Mouse (Mus musculus) heart, embryonic 10.5 days (tissue): ENCODE data around the gene Naa40. TPM values are rescaled to one million over a fixed set of nuclear protein-coding genes. Genes with fewer than 3 reads are reported as not detected.

ENCODE experiments used
- DNase-seq: peaks from one replicate; pipeline ENCODE4 v3.0.0-alpha.2; 2017; ENCODE audit warnings: low spot score
- H3K27ac ChIP-seq: fragments of 300-500 bp; sonication (generic); 2 replicates; pipeline ENCODE4 v1.5.1; 2016; ENCODE audit warnings: mild to moderate bottlenecking
- H3K27me3 ChIP-seq: fragments of 300-500 bp; sonication (generic); 2 replicates; pipeline ENCODE4 v1.6.1; 2016; ENCODE audit warnings: mild to moderate bottlenecking; ENCODE audit not compliant: poor library complexity, insufficient read depth, severe bottlenecking
- H3K36me3 ChIP-seq: fragments of 300-500 bp; sonication (generic); 2 replicates; pipeline ENCODE4 v1.6.1; 2016; ENCODE audit warnings: mild to moderate bottlenecking, moderate library complexity
- H3K4me1 ChIP-seq: fragments of 300-500 bp; sonication (generic); 2 replicates; pipeline ENCODE4 v1.6.1; 2016; ENCODE audit warnings: mild to moderate bottlenecking
- H3K4me3 ChIP-seq: fragments of 300-500 bp; sonication (generic); 2 replicates; pipeline ENCODE4 v1.5.1; 2016; ENCODE audit warnings: mild to moderate bottlenecking, moderate library complexity
- H3K9me3 ChIP-seq: fragments of 300-500 bp; sonication (generic); 2 replicates; pipeline ENCODE4 v1.6.1; 2016; ENCODE audit warnings: mild to moderate bottlenecking, moderate library complexity
- WGBS: fragments of 180-500 bp; shearing (Covaris S2); methylation state at CpG from one replicate; pipeline ENCODE4 v1.1.7; 2016; 5-methylcytosine and 5-hydroxymethylcytosine counted together
- polyA plus RNA-seq: library from polyadenylated mRNA; unstranded; fragments of >200 nt; fragmentation: Nextera tagmentation; extraction: Ambion mirVana; gene quantifications from 2 replicates; pipeline ENCODE4 v1.2.1, GENCODE M21; 2016

The Naa40 gene
- 67.6 and 72.8 TPM in 2 replicates for polyA plus RNA-seq

DNA sequence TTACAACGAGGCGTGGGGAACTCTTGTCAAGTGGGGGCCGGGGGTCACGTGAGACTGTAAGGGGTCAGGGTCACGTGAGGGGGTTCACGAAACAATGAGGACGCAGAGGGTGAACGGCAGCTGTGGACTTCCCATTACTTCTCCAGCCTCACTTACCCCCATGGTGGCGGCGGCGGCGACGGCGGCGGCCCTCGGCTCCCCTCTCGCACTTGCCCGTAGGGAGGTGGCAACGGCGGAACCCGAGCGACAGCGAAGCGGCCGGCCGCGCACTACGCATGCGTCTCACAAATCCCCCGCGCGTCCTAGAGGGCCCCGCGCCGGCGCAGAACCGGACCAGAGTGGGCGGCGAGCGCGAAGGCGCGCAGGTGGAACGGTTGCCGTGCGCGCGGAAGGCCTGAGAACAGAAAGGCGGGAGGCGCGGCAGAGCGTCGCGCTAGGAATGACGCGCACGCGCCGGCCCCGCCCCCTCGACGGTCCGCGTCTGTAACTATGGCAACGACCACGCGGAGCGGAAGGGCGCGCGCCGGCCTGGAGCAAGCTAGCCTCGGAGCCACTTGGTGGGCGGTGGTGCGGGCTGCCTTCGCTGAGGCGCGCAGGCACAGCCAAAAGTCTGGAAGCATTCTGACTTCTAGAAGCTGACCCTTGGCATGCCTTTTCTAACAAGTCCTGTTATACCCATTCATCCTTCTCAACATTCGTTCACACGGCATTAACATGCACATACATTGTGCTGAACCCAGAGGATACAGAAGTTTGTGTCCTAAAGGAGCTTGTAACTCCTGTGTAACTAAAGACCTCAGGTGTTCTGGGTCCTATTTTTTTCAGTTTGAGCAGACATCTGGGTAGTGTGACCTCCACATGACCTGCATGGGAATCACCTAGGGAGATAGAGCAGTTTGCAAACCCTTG is at the start of gene Naa40:
Naa40 (minus strand) TSS at position 402 of the 909 bp plus-strand sequence.
- Histone ChIP-seq H3K27me3 (no peaks in the 10 kb centered on the region; the same call in 1 of the 2 replicates), H3K36me3 (peaks cover 30% of the 10 kb centered on the region), H3K4me3 (peak within 1 kb of the TSS; percentile 80), H3K27ac (peak within 1 kb of the TSS; percentile 94), H3K9me3 (no peaks in the 10 kb centered on the region), H3K4me1 (peaks cover 25% of the 10 kb centered on the region)
- DNase-seq = peak; percentile 95
- WGBS = under 1% methylated on average over 80 of the region's 80 CpGs

DNA sequence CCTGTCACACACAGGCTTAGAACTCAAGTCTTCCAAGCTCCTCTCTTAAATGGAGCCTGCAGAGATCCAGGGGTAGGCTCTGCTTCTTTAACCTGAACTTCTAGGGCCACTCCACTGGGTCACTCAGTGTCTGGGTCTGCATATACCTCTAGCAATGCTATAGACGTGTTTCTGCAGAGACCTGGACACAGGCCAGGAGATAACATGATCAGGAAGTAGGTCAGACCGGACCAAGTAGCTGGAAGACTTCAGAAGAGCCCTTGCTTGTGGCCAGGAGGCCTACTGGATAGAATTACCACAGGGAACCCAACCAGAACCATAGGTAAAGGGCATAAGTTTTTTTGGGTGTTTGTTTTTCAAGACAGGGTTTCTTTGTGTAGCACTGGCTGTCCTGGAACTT is 48.8 kb upstream of the Naa40 start:
- Histone ChIP-seq H3K9me3 (no peaks in the 10 kb centered on the region), H3K27ac (no peak overlapping the region), H3K27me3 (no peaks in the 10 kb centered on the region), H3K4me1 (peaks cover 39% of the 10 kb centered on the region), H3K4me3 (no peak overlapping the region), H3K36me3 (peaks cover 45% of the 10 kb centered on the region)
- DNase-seq = no peak
- WGBS = 53% methylated on average over 2 of the region's 2 CpGs

DNA sequence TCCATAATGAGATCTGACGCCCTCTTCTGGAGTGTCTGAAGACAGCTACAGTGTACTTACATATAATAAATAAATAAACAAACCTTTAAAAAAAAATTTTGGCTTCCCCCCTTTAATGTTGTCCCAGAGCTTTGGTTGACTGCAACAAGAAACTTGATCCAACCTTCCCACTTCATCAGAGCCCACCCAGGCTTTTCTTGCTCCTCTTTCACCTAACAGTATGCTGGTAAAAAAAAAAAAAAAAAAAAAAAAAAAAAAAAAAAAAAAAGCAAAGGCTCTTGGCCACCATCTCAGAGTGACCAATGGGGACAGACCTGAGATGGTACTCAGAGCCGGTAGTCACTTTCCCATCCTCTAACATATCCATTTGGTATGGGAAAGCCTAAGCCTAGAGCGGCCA is 47.3 kb upstream of the Naa40 start:
- Histone ChIP-seq H3K9me3 (no peaks in the 10 kb centered on the region), H3K4me1 (peaks cover 24% of the 10 kb centered on the region), H3K36me3 (peaks cover 60% of the 10 kb centered on the region), H3K27me3 (no peaks in the 10 kb centered on the region), H3K27ac (no peak overlapping the region), H3K4me3 (no peak overlapping the region)
- DNase-seq = no peak
- WGBS = 81% methylated on average over 3 of the region's 3 CpGs

DNA sequence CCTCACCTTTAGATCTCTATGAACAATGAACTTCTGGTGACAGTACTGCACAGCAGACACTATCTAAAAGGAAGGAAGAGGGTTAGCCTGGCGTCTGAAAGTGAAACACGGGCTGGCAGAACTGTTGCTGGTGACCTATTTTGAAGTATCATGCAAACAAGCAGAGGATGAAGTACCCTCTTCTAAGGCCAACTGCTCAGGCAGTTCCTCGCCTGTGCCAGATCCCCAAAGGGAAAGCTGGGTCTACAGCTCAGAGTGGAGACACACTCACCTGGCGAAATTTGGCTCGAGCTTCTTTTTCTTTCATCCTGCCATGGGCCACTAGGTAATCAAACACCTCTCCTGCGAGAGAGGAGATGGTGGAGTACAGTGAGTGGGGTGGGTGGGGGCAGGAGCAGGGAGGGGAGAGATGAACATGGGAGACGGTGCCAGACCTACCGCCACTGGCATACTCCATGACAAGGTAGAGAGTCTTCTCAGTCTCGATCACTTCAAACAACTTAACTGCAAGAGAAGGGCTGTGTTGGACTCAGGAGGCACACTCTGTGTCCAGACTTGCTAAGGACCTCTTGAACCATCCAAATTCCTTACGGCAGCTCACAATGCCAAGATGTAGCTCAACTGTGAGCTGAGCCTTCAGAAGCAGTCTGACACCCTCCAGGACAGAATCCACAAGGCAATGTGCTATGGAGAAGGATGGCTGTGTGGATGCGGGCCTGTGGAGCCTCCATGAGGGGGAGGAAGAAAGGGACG is 45.8 kb upstream of the Naa40 start:
- Histone ChIP-seq H3K27ac (no peak overlapping the region), H3K4me3 (no peak overlapping the region), H3K27me3 (no peaks in the 10 kb centered on the region), H3K36me3 (peaks cover 75% of the 10 kb centered on the region), H3K9me3 (no peaks in the 10 kb centered on the region), H3K4me1 (peaks cover 13% of the 10 kb centered on the region; the same call in 1 of the 2 replicates)
- WGBS = 84% methylated on average over 12 of the region's 12 CpGs
- no peak for DNase-seq

DNA sequence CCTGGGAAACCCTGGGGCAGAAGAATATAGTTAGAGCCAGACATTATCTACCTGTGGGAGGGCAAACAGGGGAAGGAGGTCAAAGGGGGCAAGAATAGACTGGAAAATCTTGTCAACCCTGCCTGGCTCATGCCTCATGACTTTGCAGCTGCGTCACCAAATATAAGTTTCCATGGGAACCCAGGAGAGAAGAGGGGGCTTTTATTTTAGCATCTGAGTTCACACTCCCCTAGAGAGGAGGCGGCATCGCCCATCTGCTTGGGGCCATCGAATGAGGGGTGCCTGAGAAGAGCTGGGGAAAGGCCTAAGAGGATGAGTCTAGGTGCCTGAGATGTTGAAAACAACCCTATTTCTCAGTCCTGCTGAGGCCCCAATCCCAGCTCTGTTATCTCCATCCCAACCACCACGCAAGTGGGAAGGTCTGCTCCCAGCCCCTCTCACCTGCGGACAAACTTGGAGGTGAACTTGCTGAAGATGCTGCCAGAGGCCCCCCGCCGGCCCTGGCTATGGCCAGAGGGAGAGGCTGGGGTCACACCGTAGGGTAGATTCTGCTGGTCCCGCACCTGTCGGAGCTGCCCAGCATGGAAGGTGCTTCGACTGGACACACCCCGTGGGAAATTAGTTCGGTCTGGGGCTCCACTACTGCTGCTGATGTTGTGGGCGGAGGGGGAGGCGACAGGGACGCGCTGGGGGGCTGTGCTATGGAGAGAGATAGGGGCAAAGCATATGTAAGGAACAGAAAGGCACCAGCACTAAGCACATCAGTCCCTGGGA is 39.8 kb upstream of the Naa40 start:
- 88% methylated on average over 18 of the region's 18 CpGs for WGBS
- no peaks in the 10 kb centered on the region for H3K27me3 ChIP-seq
- DNase-seq = no peak
- H3K9me3 ChIP-seq = no peaks in the 10 kb centered on the region
- H3K4me1 ChIP-seq = peaks cover 32% of the 10 kb centered on the region
- H3K4me3 ChIP-seq = no peak overlapping the region
- H3K36me3 ChIP-seq = peaks cover 97% of the 10 kb centered on the region
- H3K27ac ChIP-seq = no peak overlapping the region

DNA sequence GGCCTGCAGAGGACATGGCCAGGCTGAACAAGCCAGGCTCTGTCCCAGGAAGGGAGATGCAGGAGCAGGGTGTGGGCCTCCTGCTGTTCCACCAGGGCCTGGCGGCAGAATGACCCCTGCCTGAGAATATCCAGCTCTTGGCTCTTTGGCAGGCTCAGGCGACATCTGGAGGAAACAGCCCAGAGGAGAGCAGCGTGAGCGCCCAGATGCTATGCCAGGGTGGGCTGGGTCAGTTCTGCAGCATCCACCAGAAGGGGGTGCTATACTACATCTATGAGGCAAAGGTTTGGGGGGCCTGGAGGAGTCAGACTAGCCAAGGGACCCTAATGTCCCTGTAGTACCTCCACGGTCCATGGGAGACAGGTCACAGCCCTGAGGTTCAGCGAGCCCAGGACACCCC is 38.1 kb upstream of the Naa40 start:
- Histone ChIP-seq H3K27ac (0 out of 2 replicates have a peak overlapping the region, but pooled peaks have one; percentile 18), H3K27me3 (no peaks in the 10 kb centered on the region), H3K36me3 (peaks cover 95% of the 10 kb centered on the region), H3K4me3 (no peak overlapping the region), H3K4me1 (peaks cover 47% of the 10 kb centered on the region), H3K9me3 (no peaks in the 10 kb centered on the region)
- no peak for DNase-seq
- WGBS = 39% methylated on average over 6 of the region's 6 CpGs

DNA sequence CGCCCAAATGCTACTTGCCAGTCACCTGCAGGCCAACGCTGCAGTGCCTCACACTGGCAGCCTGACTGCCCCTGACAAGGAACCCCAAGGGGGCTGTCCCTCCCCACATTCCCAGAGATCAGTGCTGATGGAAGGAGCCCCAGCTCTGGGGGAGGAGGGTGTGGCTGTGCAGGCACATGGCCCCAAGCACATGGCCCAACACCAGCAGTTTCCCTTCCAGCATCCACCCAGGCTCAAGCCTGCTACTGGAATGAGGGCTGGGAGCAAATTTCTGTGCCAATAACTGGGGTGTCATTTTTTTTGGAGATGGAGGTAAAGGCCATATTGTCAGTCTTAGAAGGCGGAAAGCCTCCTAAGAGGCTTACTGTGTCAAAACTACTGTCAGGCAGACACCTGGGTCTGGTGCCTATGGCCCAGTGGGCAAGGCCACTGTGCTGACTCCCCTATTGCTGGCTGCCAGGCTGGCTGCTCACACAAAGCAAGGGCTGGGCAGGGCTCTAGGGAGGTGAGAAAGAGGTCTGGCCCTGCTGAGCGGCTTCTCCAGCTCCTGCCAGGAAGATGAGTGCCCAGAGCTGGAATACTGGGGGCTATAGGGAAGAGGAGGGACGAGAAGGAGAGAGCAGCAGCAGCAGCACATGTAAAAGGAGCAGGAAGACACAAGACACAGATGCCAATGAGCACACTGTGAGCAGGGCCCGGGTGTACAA is 37.4 kb upstream of the Naa40 start:
- no peak overlapping the region for H3K27ac ChIP-seq
- no peaks in the 10 kb centered on the region for H3K9me3 ChIP-seq
- H3K27me3 ChIP-seq = no peaks in the 10 kb centered on the region
- H3K36me3 ChIP-seq = peaks cover 95% of the 10 kb centered on the region
- DNase-seq = no peak
- WGBS = 81% methylated on average over 6 of the region's 6 CpGs
- H3K4me3 ChIP-seq = no peak overlapping the region
- H3K4me1 ChIP-seq = peaks cover 47% of the 10 kb centered on the region

DNA sequence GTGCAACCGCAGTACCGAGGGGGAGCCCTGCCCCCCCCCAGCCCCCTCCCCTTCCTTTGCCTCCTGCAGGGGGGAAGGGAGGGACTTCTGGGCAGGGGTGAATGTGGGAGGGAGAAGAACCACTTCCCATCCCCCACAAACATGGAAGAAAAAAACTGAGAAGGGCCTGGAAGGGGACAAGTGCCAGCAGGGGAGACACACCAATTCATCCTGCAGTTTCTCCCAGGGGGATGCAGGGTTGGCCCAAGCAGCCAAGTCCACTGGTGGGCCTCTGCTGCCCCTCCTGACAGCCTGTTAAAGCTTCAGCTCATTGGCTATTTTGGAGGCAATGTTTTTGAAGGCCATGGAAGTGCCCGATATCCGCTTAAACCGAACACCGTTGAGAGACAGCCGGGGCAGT is 35.8 kb upstream of the Naa40 start:
- Histone ChIP-seq H3K4me1 (peaks cover 47% of the 10 kb centered on the region), H3K27me3 (no peaks in the 10 kb centered on the region), H3K4me3 (no peak overlapping the region), H3K27ac (no peak overlapping the region), H3K9me3 (no peaks in the 10 kb centered on the region), H3K36me3 (peaks cover 95% of the 10 kb centered on the region)
- 78% methylated on average over 7 of the region's 7 CpGs for WGBS
- no peak for DNase-seq

DNA sequence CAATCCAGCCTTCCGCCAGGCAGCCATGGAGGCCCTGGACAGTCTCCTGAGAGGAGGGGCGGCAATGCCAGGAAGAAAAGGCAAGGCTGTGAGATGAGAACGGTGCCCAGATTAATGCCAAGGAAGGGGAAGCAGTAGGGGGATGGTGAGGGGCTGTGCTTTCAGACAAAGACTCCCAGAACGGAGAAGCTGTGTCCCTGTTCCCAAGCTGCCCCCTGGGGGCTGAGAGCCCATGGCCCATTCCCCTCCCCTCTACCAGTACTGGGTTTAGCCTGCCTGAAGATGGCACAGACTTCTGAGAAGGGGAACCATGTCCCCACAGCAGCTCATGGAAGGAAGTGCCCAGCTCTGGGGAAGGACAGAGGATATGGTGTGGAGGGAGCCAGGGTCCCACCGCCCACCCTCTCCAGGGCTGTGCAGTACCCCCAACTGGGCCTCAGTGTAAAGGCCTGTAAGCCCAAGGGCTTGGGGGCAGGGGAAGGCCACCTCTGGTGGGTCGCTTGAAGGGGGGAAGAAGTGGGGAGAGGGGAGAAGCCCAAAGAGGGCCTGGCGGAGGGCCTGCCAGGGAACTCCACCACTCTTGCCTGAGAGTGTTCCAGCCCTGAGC is 35.2 kb upstream of the Naa40 start:
- peaks cover 95% of the 10 kb centered on the region for H3K36me3 ChIP-seq
- H3K9me3 ChIP-seq = no peaks in the 10 kb centered on the region
- peak overlapping the region; percentile 62 for H3K27ac ChIP-seq
- DNase-seq = no peak
- no peak overlapping the region for H3K4me3 ChIP-seq
- no peaks in the 10 kb centered on the region for H3K27me3 ChIP-seq
- WGBS = 59% methylated on average over 7 of the region's 7 CpGs
- peaks cover 45% of the 10 kb centered on the region for H3K4me1 ChIP-seq

DNA sequence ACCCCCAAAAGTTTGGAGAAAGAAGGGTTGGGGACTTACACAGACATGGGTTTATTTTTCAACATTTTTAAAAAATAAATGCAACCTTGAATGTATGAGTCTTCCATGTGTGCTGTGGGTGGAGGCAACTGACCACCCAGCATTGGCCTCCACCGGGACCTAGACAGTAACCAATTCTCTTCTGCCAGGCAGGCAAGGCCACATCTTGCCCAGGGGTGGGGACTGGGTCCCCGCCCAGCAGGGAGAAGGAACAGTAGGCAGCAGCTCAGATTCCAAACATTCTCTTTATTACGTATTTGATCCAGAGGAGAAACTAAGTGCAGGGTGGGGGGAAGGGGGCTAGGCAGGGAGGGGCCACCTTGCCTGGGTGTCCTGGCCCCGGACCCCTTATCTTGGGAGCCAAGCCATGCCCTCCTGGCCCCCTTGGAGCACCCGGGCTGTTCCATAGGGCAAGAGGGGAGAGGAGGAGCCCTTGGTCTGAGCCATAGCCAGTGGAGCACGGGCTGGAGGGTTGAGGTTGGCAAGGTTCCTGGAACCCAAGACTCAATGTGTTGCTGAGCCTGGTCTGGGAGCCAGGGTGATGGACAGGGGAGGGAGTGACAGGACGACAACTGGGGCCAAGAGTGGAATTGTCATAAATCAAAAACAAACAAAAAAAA is 34.3 kb upstream of the Naa40 start:
- peak overlapping the region; percentile 9; the same call in 1 of the 2 replicates for H3K27ac ChIP-seq

DNA sequence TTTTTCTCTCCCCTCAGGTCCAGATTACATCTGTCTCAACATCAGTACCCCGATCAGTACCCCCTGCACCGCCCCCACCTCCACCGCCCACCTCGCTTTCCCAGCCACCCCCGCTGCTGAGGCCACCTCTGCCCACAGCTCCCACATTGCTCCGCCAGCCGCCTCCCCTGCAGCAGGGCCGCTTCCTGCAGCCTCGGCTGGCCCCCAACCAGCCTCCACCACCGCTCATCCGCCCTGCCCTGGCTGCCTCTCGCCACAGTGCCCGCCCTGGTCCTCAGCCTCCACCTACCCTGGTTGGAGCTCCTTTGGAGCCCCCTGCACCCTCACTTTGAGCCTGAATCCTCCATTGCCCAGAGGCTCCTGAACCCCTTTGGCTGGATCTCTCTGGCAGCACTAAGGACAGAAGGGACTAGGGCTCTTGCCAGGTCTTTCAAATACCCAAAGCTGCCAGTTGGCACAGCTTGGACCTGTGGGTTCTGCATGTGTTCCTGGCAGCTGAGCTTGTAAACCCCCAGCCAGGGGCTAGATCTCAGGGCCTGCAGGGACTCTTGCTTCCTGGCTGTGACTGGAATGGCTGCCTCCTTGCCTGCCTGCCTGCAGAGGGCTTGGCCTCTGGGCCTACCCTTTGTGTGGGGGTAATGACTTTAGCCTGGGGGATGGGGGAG is 33.5 kb upstream of the Naa40 start:
- peaks cover 95% of the 10 kb centered on the region for H3K36me3 ChIP-seq
- peak overlapping the region; percentile 9; the same call in 1 of the 2 replicates for H3K27ac ChIP-seq
- no peaks in the 10 kb centered on the region for H3K27me3 ChIP-seq
- WGBS = 83% methylated on average over 13 of the region's 13 CpGs
- no peaks in the 10 kb centered on the region for H3K9me3 ChIP-seq
- DNase-seq = no peak
- H3K4me1 ChIP-seq = peaks cover 51% of the 10 kb centered on the region
- H3K4me3 ChIP-seq = peak overlapping the region; percentile 15

More for the DNA sequence above, 34.3 kb upstream of the Naa40 start:
- Histone ChIP-seq H3K4me3 (peak overlapping the region; percentile 8; the same call in 1 of the 2 replicates), H3K4me1 (peaks cover 47% of the 10 kb centered on the region), H3K36me3 (peaks cover 95% of the 10 kb centered on the region), H3K27me3 (no peaks in the 10 kb centered on the region), H3K9me3 (no peaks in the 10 kb centered on the region)
- DNase-seq = no peak
- 43% methylated on average over 7 of the region's 7 CpGs for WGBS
